Mouse (Mus musculus): Measurements from ENCODE around the gene Rhoh. TPM values are rescaled to one million over a fixed set of nuclear protein-coding genes. Genes with fewer than 3 reads are reported as not detected.

Rhoh gene
- polyA plus RNA-seq, 1 experiment from 2014 or later = 0.39 TPM

DNA sequence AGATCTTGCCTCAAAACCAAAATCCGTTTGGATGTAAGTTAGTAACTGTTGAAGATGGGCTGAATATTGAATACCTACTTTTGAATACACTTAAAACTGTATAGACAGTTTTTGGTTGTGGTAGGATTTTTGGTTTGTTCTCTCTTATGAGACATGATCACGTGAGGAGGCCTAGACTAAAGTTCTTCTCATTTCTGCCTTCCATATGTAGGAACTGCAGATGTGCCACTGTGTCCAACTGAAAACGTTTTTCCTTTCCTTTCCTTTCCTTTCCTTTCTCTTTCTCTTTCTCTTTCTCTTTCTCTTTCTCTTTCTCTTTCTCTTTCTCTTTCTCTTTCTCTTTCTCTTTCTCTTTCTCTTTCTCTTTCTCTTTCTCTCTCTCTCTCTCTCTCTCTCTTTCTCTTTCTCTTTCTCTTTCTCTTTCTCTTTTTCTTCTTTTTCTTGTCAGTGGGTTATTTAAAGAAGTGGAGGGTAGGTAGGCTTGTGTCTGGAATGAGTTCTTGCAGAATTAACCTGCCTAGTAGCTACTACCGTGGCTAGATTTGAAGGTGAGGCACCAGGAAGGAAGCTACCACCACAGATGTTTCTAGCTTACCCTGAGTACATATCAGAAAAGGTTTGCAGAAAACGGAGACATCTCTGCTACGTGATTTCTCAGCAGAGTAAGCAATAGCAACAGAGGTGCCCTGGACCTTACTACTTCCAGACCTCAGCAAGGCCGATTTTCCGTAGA, 27.1 kb upstream of the Rhoh start:
- Histone ChIP-seq H3K4me1 (ENCODE audit: control insufficient read depth, insufficient read depth, low read length) (no peaks in the 10 kb centered on the region), H3K9me3 (ENCODE audit: control insufficient read depth, low read length) (no peaks in the 10 kb centered on the region), H3K9ac (replicated peaks; ENCODE audit: low read depth, low read length) (no peak overlapping the region), H3K27me3 (ENCODE audit: control insufficient read depth, insufficient read depth, low read length) (no peaks in the 10 kb centered on the region), H3K27ac (ENCODE audit: low read depth, low read length) (no peak overlapping the region), H3K36me3 (ENCODE audit: control insufficient read depth, insufficient read depth, low read length) (no peaks in the 10 kb centered on the region), H3K4me3 (ENCODE audit: low read depth, low read length) (no peak overlapping the region), H3K4me2 (ENCODE audit: low read depth, low read length) (no peak overlapping the region)
- no peak for ATAC-seq (ENCODE audit: low read depth)
- 92% methylated on average over 8 of the region's 8 CpGs for WGBS

DNA sequence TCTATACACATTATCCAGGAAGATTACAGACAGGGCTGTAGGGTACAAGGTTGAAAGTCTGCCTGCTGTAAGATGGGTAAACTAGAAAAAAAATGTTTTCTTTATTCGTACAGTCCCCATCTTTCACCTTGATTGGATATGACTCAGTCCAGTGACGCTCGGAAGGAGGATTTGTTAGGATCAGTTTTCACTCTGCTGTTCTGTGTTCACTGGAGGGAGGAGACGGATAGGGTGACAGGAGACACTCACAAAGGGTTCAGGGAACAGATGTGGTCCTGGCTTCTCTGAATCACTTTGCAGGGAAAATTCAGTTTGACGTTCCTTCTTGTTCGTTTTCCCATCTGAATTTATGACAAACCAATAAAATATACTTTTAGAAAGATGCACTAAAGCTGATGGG, 23.0 kb upstream of the Rhoh start:
- Histone ChIP-seq H3K4me2 (ENCODE audit: low read depth, low read length) (no peak overlapping the region), H3K9ac (replicated peaks; ENCODE audit: low read depth, low read length) (no peak overlapping the region), H3K27ac (ENCODE audit: low read depth, low read length) (no peak overlapping the region), H3K36me3 (ENCODE audit: control insufficient read depth, insufficient read depth, low read length) (no peaks in the 10 kb centered on the region), H3K4me1 (ENCODE audit: control insufficient read depth, insufficient read depth, low read length) (no peaks in the 10 kb centered on the region), H3K9me3 (ENCODE audit: control insufficient read depth, low read length) (no peaks in the 10 kb centered on the region), H3K27me3 (ENCODE audit: control insufficient read depth, insufficient read depth, low read length) (no peaks in the 10 kb centered on the region), H3K4me3 (ENCODE audit: low read depth, low read length) (no peak overlapping the region)
- WGBS = 83% methylated on average over 6 of the region's 6 CpGs
- ATAC-seq (ENCODE audit: low read depth) = no peak

DNA sequence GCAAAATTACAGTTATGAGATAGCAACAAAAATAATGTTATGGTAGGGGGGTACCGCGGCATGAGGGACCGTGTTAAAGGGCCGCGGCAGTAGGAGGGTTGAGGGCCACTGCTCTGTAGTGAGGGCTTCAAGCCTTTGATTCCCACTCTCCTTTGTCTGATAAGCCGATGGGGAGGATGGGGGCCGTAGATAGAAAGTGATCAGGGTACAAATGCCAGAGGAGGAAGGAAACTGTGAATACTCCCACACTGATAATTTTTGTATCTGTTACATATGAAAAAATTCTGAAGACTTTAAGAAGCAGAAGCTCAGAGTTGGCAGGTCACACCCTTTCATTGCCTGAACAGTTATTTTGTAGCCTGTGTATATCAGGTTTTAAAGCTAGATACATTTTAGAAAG, 18.1 kb upstream of the Rhoh start:
- H3K9ac ChIP-seq (replicated peaks; ENCODE audit: low read depth, low read length) = no peak overlapping the region
- WGBS = 94% methylated on average over 7 of the region's 7 CpGs
- H3K4me3 ChIP-seq (ENCODE audit: low read depth, low read length) = no peak overlapping the region
- no peak for ATAC-seq (ENCODE audit: low read depth)
- H3K9me3 ChIP-seq (ENCODE audit: control insufficient read depth, low read length) = no peaks in the 10 kb centered on the region
- H3K27me3 ChIP-seq (ENCODE audit: control insufficient read depth, insufficient read depth, low read length) = no peaks in the 10 kb centered on the region
- no peak overlapping the region for H3K4me2 ChIP-seq (ENCODE audit: low read depth, low read length)
- H3K4me1 ChIP-seq (ENCODE audit: control insufficient read depth, insufficient read depth, low read length) = no peaks in the 10 kb centered on the region
- H3K36me3 ChIP-seq (ENCODE audit: control insufficient read depth, insufficient read depth, low read length) = no peaks in the 10 kb centered on the region
- no peak overlapping the region for H3K27ac ChIP-seq (ENCODE audit: low read depth, low read length)

DNA sequence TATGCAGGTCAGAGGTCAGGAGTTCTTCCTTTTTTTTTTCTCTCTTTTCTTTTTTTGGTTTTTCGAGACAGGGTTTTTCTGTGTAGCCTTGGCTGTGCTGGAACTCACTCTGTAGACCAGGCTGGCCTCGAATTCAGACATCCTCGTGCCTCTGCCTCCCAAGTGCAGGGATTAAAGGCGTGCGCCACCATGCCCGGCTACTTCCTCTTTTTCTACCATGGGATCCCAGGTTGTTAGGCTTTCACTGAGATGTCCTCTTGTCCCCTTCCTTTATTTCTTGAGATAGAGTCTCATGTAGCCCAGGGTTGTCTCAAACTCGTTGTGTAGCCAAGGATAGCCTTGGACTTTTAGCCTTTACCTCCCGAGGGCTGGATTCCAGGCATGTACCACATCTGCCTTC, 14.5 kb upstream of the Rhoh start:
- no peaks in the 10 kb centered on the region for H3K9me3 ChIP-seq (ENCODE audit: control insufficient read depth, low read length)
- H3K4me1 ChIP-seq (ENCODE audit: control insufficient read depth, insufficient read depth, low read length) = no peaks in the 10 kb centered on the region
- H3K4me3 ChIP-seq (ENCODE audit: low read depth, low read length) = no peak overlapping the region
- no peak for ATAC-seq (ENCODE audit: low read depth)
- H3K36me3 ChIP-seq (ENCODE audit: control insufficient read depth, insufficient read depth, low read length) = no peaks in the 10 kb centered on the region
- H3K4me2 ChIP-seq (ENCODE audit: low read depth, low read length) = no peak overlapping the region
- no peaks in the 10 kb centered on the region for H3K27me3 ChIP-seq (ENCODE audit: control insufficient read depth, insufficient read depth, low read length)
- H3K27ac ChIP-seq (ENCODE audit: low read depth, low read length) = no peak overlapping the region
- H3K9ac ChIP-seq (replicated peaks; ENCODE audit: low read depth, low read length) = no peak overlapping the region
- WGBS = 92% methylated on average over 8 of the region's 8 CpGs

DNA sequence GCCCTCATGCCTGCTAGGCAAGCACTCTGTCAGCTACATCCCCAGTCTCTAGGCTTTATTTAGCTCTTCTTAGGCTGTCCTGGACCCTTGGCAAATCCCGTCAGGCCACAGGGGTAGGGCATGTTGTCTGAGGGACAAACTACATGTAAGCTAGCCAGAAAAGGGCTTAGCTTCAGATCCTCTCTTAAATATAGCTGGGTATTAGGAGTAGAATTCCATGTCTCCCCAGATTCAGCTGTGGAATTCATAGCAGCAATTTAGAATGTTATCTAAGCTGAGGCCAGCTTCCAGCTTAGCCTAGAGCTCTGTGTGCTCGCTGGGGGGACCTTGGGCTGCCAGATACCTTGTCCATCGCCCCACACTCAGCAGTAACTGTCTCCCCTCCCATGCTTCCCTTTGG, 14.1 kb upstream of the Rhoh start:
- H3K27me3 ChIP-seq (ENCODE audit: control insufficient read depth, insufficient read depth, low read length) = no peaks in the 10 kb centered on the region
- ATAC-seq (ENCODE audit: low read depth) = no peak
- 85% methylated on average over 3 of the region's 3 CpGs for WGBS

DNA sequence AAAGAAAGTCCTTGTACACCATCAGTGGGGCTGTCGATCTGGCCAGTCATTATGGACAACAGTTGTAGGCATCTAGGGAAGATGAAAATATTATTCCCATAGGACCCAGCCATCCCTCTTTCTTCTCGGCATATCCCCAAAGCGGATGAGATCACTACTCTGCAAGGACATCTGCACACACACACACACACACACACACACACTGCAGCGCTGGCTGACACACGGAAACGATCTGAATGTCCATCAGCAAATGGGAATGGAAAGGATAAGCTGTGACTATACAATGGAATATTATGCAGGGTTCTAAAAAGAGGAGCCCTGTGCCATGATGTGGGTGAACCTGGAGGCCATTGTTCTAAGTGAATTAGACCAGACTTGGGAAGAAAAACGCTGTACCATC, 13.4 kb upstream of the Rhoh start:
- Histone ChIP-seq H3K9me3 (ENCODE audit: control insufficient read depth, low read length) (no peaks in the 10 kb centered on the region), H3K27me3 (ENCODE audit: control insufficient read depth, insufficient read depth, low read length) (no peaks in the 10 kb centered on the region), H3K9ac (replicated peaks; ENCODE audit: low read depth, low read length) (no peak overlapping the region), H3K36me3 (ENCODE audit: control insufficient read depth, insufficient read depth, low read length) (no peaks in the 10 kb centered on the region), H3K4me2 (ENCODE audit: low read depth, low read length) (no peak overlapping the region), H3K27ac (ENCODE audit: low read depth, low read length) (no peak overlapping the region), H3K4me3 (ENCODE audit: low read depth, low read length) (no peak overlapping the region), H3K4me1 (ENCODE audit: control insufficient read depth, insufficient read depth, low read length) (no peaks in the 10 kb centered on the region)
- no peak for ATAC-seq (ENCODE audit: low read depth)
- WGBS = 84% methylated on average over 7 of the region's 7 CpGs

More for the DNA sequence above, 14.1 kb upstream of the Rhoh start:
- Histone ChIP-seq H3K36me3 (ENCODE audit: control insufficient read depth, insufficient read depth, low read length) (no peaks in the 10 kb centered on the region), H3K4me2 (ENCODE audit: low read depth, low read length) (no peak overlapping the region), H3K9ac (replicated peaks; ENCODE audit: low read depth, low read length) (no peak overlapping the region), H3K27ac (ENCODE audit: low read depth, low read length) (no peak overlapping the region), H3K4me3 (ENCODE audit: low read depth, low read length) (no peak overlapping the region), H3K9me3 (ENCODE audit: control insufficient read depth, low read length) (no peaks in the 10 kb centered on the region), H3K4me1 (ENCODE audit: control insufficient read depth, insufficient read depth, low read length) (no peaks in the 10 kb centered on the region)

DNA sequence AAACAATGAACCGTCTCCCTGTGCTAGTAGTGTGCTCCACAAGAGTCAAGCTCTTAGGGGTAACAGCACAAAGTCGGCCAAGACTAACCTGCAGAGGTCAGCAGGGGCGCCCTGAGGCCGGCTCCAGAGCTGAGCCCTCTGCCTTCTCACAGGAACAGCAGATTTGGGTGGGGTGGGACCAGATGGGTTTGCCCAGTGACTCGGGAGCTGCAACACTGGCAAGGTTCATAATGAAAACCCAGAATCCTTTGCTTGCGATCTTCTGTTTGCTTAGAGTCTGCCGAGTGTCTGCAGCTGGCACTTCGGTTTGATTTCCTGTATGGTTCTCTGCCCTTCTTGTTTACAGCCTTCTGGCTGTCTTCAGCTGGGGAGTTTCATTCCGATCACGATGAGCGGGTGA, 10.2 kb upstream of the Rhoh start:
- H3K4me1 ChIP-seq (ENCODE audit: control insufficient read depth, insufficient read depth, low read length) = no peaks in the 10 kb centered on the region
- no peaks in the 10 kb centered on the region for H3K36me3 ChIP-seq (ENCODE audit: control insufficient read depth, insufficient read depth, low read length)
- no peaks in the 10 kb centered on the region for H3K27me3 ChIP-seq (ENCODE audit: control insufficient read depth, insufficient read depth, low read length)
- ATAC-seq (ENCODE audit: low read depth) = no peak
- H3K4me2 ChIP-seq (ENCODE audit: low read depth, low read length) = no peak overlapping the region
- H3K9ac ChIP-seq (replicated peaks; ENCODE audit: low read depth, low read length) = no peak overlapping the region
- no peak overlapping the region for H3K27ac ChIP-seq (ENCODE audit: low read depth, low read length)
- H3K9me3 ChIP-seq (ENCODE audit: control insufficient read depth, low read length) = no peaks in the 10 kb centered on the region
- H3K4me3 ChIP-seq (ENCODE audit: low read depth, low read length) = no peak overlapping the region
- WGBS = 71% methylated on average over 11 of the region's 11 CpGs

DNA sequence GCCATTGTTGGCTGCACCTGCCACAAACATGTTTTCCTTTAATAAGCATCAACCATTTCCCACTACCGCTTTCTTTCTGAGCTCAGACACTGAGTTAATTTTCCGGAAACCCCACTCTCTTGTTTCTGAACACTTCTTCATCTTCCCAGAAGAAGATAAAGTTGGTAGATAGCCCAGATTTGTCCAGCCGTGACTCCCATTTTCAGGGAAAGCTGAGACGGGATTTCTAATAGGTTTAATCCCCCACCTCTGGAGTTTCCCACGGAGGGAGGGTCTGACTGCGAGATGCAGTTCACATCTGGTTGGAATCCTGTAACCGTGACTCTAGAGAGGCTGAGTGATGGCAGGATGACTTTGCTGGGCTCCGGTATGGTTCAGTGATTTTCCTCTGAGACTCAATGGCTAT, 6.2 kb upstream of the Rhoh start:
- Histone ChIP-seq H3K4me1 (ENCODE audit: control insufficient read depth, insufficient read depth, low read length) (no peaks in the 10 kb centered on the region), H3K4me3 (ENCODE audit: low read depth, low read length) (no peak overlapping the region), H3K27me3 (ENCODE audit: control insufficient read depth, insufficient read depth, low read length) (no peaks in the 10 kb centered on the region), H3K9me3 (ENCODE audit: control insufficient read depth, low read length) (no peaks in the 10 kb centered on the region), H3K9ac (replicated peaks; ENCODE audit: low read depth, low read length) (no peak overlapping the region), H3K4me2 (ENCODE audit: low read depth, low read length) (no peak overlapping the region), H3K27ac (ENCODE audit: low read depth, low read length) (no peak overlapping the region), H3K36me3 (ENCODE audit: control insufficient read depth, insufficient read depth, low read length) (no peaks in the 10 kb centered on the region)
- 71% methylated on average over 8 of the region's 8 CpGs for WGBS
- ATAC-seq (ENCODE audit: low read depth) = no peak

DNA sequence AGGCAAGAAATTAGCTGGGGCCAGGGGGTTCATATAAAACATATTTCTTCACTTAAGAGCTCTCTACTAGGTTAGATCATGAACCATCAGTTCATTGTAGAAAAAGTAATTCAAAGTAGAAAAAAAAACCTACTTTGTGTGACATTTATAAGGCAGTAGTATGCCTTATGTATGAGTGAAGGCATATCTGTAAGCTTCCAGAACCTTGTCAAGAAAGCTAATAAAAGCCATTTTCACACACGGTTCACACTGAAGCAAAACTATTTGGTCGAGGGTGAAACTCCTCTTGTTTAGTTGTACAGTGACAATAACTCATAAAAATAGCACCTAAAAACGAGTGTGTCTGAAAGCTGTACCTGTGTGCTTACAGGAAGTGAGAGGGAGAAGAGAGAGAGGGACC, 5.4 kb upstream of the Rhoh start:
- no peaks in the 10 kb centered on the region for H3K4me1 ChIP-seq (ENCODE audit: control insufficient read depth, insufficient read depth, low read length)
- H3K27me3 ChIP-seq (ENCODE audit: control insufficient read depth, insufficient read depth, low read length) = no peaks in the 10 kb centered on the region
- H3K36me3 ChIP-seq (ENCODE audit: control insufficient read depth, insufficient read depth, low read length) = no peaks in the 10 kb centered on the region
- H3K9ac ChIP-seq (replicated peaks; ENCODE audit: low read depth, low read length) = no peak overlapping the region
- no peaks in the 10 kb centered on the region for H3K9me3 ChIP-seq (ENCODE audit: control insufficient read depth, low read length)
- H3K27ac ChIP-seq (ENCODE audit: low read depth, low read length) = no peak overlapping the region
- no peak overlapping the region for H3K4me3 ChIP-seq (ENCODE audit: low read depth, low read length)
- 69% methylated on average over 3 of the region's 3 CpGs for WGBS
- ATAC-seq (ENCODE audit: low read depth) = no peak
- no peak overlapping the region for H3K4me2 ChIP-seq (ENCODE audit: low read depth, low read length)

Measured in neural tube, embryonic 14.5 days (tissue).